ENCODE assay signal across 11 mouse cellular contexts in the genomic region with DNA sequence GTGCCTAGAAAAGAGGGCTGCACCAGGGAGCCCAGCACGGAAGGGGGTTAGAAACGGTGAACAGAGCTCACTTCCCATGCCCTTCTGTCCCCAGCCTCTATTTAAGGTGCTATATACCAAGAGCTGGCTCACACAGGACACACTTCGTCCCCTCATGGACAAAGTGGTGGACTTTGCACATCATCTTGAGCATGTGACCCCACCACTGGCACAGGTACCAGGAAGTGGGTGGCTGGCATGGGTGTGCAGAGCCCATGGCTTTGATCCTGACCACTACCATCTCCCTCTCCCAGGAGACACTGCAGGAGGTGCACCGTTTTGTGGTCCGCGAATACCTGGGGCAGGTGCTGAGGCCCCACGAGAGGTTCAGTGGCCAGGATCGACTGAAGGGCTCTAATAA. TPM values are rescaled to one million over a fixed set of nuclear protein-coding genes. Genes with fewer than 3 reads are reported as not detected.
DNase-seq lines count a peak whose midpoint lies in the region; ATAC-seq and TF ChIP-seq lines count a peak whose summit lies in the region.
"Had no signal": no experiment of that assay in that cellular context is flagged by ENCODE, and none has a peak within 500 bp of the region (broad histone marks: within the 10 kb centered on the region; RNA-seq: fewer than 3 reads in every experiment).

No protein-coding gene starts in this region.

- peaks cover 66% of the 10 kb centered on the region for H3K27me3 ChIP-seq in heart, embryonic 11.5 days (ENCODE audit: control insufficient read depth, insufficient read depth, low read length)
- H3K27me3 ChIP-seq in midbrain, embryonic 14.5 days (ENCODE audit: control insufficient read depth, insufficient read depth, low read length): peaks cover 81% of the 10 kb centered on the region
- H3K27me3 ChIP-seq in midbrain, embryonic 11.5 days (ENCODE audit: control insufficient read depth, insufficient read depth, low read length): peaks cover 81% of the 10 kb centered on the region
- H3K27me3 ChIP-seq in stomach, postnatal 0 days (ENCODE audit: control insufficient read depth, insufficient read depth, low read length): peaks cover 10% of the 10 kb centered on the region; the same call in 1 of the 2 replicates

- TF ChIP-seq EP300 in stomach, postnatal 0 days (optimal IDR thresholded peaks at IDR 0.05): no peak

- H3K4me1 ChIP-seq in heart, embryonic 11.5 days (ENCODE audit: control insufficient read depth, insufficient read depth, low read length): peaks cover 49% of the 10 kb centered on the region
- H3K4me1 ChIP-seq in midbrain, embryonic 14.5 days (ENCODE audit: control insufficient read depth, insufficient read depth, low read length): peaks cover 11% of the 10 kb centered on the region; the same call in 1 of the 2 replicates
- H3K4me1 ChIP-seq in midbrain, embryonic 11.5 days (ENCODE audit: control insufficient read depth, insufficient read depth, low read length): peaks cover 10% of the 10 kb centered on the region
- peaks cover 15% of the 10 kb centered on the region for H3K4me1 ChIP-seq in stomach, postnatal 0 days (replicated peaks; ENCODE audit: control insufficient read depth, insufficient read depth)

- no peak for ATAC-seq in heart, embryonic 11.5 days (replicated peaks; ENCODE audit: insufficient number of reproducible peaks, low FRiP score, low TSS enrichment)
- no peak for ATAC-seq in midbrain, embryonic 14.5 days (ENCODE audit: low FRiP score, low TSS enrichment)
- no peak for ATAC-seq in midbrain, embryonic 11.5 days (ENCODE audit: low FRiP score)
- ATAC-seq in stomach, postnatal 0 days (ENCODE audit: low FRiP score, low TSS enrichment): no peak
- ATAC-seq in activated CD4-positive, CD25-positive, alpha-beta regulatory T cell, adult 4 months: no peak

- no peak overlapping the region; the same call in 1 of the 2 replicates for H3K9ac ChIP-seq in heart, embryonic 11.5 days (ENCODE audit: low read depth, low read length)
- no peak overlapping the region for H3K9ac ChIP-seq in midbrain, embryonic 14.5 days (replicated peaks; ENCODE audit: low read length)
- H3K9ac ChIP-seq in midbrain, embryonic 11.5 days (ENCODE audit: low read length): no peak overlapping the region
- H3K9ac ChIP-seq in stomach, postnatal 0 days (ENCODE audit: low read length): 0 out of 2 replicates have a peak overlapping the region, but pooled peaks have one; percentile 51

- H3K4me3 ChIP-seq in heart, embryonic 11.5 days (ENCODE audit: low read depth, low read length): 0 out of 2 replicates have a peak overlapping the region, but pooled peaks have one; percentile 10
- H3K4me3 ChIP-seq in midbrain, embryonic 14.5 days (replicated peaks; ENCODE audit: low read depth, low read length): no peak overlapping the region
- H3K4me3 ChIP-seq in midbrain, embryonic 11.5 days (ENCODE audit: low read depth, low read length): no peak overlapping the region
- no peak overlapping the region for H3K4me3 ChIP-seq in stomach, postnatal 0 days (ENCODE audit: low read depth, low read length)
- no peak overlapping the region for H3K4me3 ChIP-seq in layer of hippocampus, adult 2 months

- WGBS in heart, embryonic 11.5 days (ENCODE audit: insufficient replicate concordance): 25% methylated on average over 8 of the region's 8 CpGs
- 19% methylated on average over 8 of the region's 8 CpGs for WGBS in midbrain, embryonic 14.5 days
- WGBS in midbrain, embryonic 11.5 days: 15% methylated on average over 8 of the region's 8 CpGs
- WGBS in stomach, postnatal 0 days: 36% methylated on average over 8 of the region's 8 CpGs

- peak overlapping the region; percentile 74 for H3K27ac ChIP-seq in heart, embryonic 11.5 days (ENCODE audit: low read depth, low read length)
- H3K27ac ChIP-seq in midbrain, embryonic 14.5 days (replicated peaks; ENCODE audit: low read depth, low read length): no peak overlapping the region
- no peak overlapping the region for H3K27ac ChIP-seq in midbrain, embryonic 11.5 days (ENCODE audit: low read depth, low read length)
- no peak overlapping the region for H3K27ac ChIP-seq in stomach, postnatal 0 days (replicated peaks)
- H3K27ac ChIP-seq in layer of hippocampus, adult 2 months: no peak overlapping the region

- no peak for TF ChIP-seq CTCF in stomach, postnatal 0 days (IDR thresholded peaks at IDR 0.05; ENCODE audit: low read depth)
- no peak for TF ChIP-seq CTCF in layer of hippocampus, adult 2 months (conservative IDR thresholded peaks at IDR 0.05)

- no peaks in the 10 kb centered on the region for H3K36me3 ChIP-seq in heart, embryonic 11.5 days (ENCODE audit: control insufficient read depth, insufficient read depth, low read length)
- no peaks in the 10 kb centered on the region for H3K36me3 ChIP-seq in midbrain, embryonic 14.5 days (ENCODE audit: control insufficient read depth, insufficient read depth, low read length)
- no peaks in the 10 kb centered on the region for H3K36me3 ChIP-seq in midbrain, embryonic 11.5 days (ENCODE audit: control insufficient read depth, insufficient read depth, low read length)
- no peaks in the 10 kb centered on the region for H3K36me3 ChIP-seq in stomach, postnatal 0 days (ENCODE audit: control insufficient read depth, insufficient read depth, low read length)

- DNase-seq in heart, adult 11 months: no peak
- no peak for DNase-seq in midbrain, embryonic 14.5 days
- DNase-seq in midbrain, embryonic 11.5 days (ENCODE audit: low spot score, missing footprints): no peak
- peak; percentile 54 for DNase-seq in kidney, postnatal 10 days
- DNase-seq in stomach, postnatal 0 days (ENCODE audit: low spot score): no peak
- DNase-seq in layer of hippocampus, adult 2 months (ENCODE audit: low spot score in 2 of 2): no peak
- DNase-seq: right cerebral cortex, postnatal 25 days had no signal

- no peaks in the 10 kb centered on the region for H3K9me3 ChIP-seq in heart, embryonic 11.5 days (replicated peaks; ENCODE audit: control insufficient read depth, low read length)
- H3K9me3 ChIP-seq in midbrain, embryonic 14.5 days (ENCODE audit: control insufficient read depth, low read length): no peaks in the 10 kb centered on the region
- no peaks in the 10 kb centered on the region for H3K9me3 ChIP-seq in midbrain, embryonic 11.5 days (ENCODE audit: control insufficient read depth, low read length)
- H3K9me3 ChIP-seq in stomach, postnatal 0 days (ENCODE audit: control insufficient read depth, low read length): no peaks in the 10 kb centered on the region

- peak overlapping the region; percentile 69 for H3K4me2 ChIP-seq in heart, embryonic 11.5 days
- H3K4me2 ChIP-seq in midbrain, embryonic 14.5 days (ENCODE audit: low read length): peak overlapping the region; percentile 65; the same call in 1 of the 2 replicates
- no peak overlapping the region for H3K4me2 ChIP-seq in midbrain, embryonic 11.5 days
- H3K4me2 ChIP-seq in stomach, postnatal 0 days (replicated peaks; ENCODE audit: low read depth): no peak overlapping the region

RNA-seq across cellular contexts. Expression of a gene that starts 11.5 kb away (rescaled TPM):
- polyA plus RNA-seq in heart, embryonic 11.5 days (2014; fragmentation: Nextera tagmentation; extraction: Ambion mirVana): 11.3 and 11.6 TPM in 2 replicates
- 1.6 and 2.1 TPM in 2 replicates for polyA plus RNA-seq in midbrain, embryonic 14.5 days (2014; fragmentation: Nextera tagmentation; extraction: Ambion mirVana)
- polyA plus RNA-seq in midbrain, embryonic 11.5 days (2014; fragmentation: Nextera tagmentation; extraction: Ambion mirVana): 2.3 and 2.9 TPM in 2 replicates
- polyA plus RNA-seq in stomach, postnatal 0 days (2015; fragmentation: Nextera tagmentation; extraction: Ambion mirVana): 7.3 and 8.6 TPM in 2 replicates
- total RNA-seq in layer of hippocampus, adult 2 months (2021): 1 to 10 TPM; 4.5 to 6.3 TPM
- polyA plus RNA-seq in activated CD4-positive, CD25-positive, alpha-beta regulatory T cell, adult 4 months (2017; shearing (Covaris generic)): not detected

RNA-seq across cellular contexts. Expression of a gene that starts 13.9 kb away (rescaled TPM):
- 7.7 and 11.2 TPM in 2 replicates for polyA plus RNA-seq in heart, embryonic 11.5 days (2014; fragmentation: Nextera tagmentation; extraction: Ambion mirVana)
- polyA plus RNA-seq in midbrain, embryonic 14.5 days (2014; fragmentation: Nextera tagmentation; extraction: Ambion mirVana): 0.28 and 0.82 TPM in 2 replicates
- polyA plus RNA-seq in midbrain, embryonic 11.5 days (2014; fragmentation: Nextera tagmentation; extraction: Ambion mirVana): 1.1 and 2.3 TPM in 2 replicates
- polyA plus RNA-seq in stomach, postnatal 0 days (2015; fragmentation: Nextera tagmentation; extraction: Ambion mirVana): 14.5 and 15.6 TPM in 2 replicates
- total RNA-seq in layer of hippocampus, adult 2 months (2021): under 1 TPM; 0.59 to 0.76 TPM
- not detected for polyA plus RNA-seq in activated CD4-positive, CD25-positive, alpha-beta regulatory T cell, adult 4 months (2017; shearing (Covaris generic))

RNA-seq across cellular contexts. Expression of a gene that starts 21.8 kb away (rescaled TPM):
- 0.50 TPM in 1 of 2 replicates, not detected in the other for polyA plus RNA-seq in heart, embryonic 11.5 days (2014; fragmentation: Nextera tagmentation; extraction: Ambion mirVana)
- 2.0 and 3.3 TPM in 2 replicates for polyA plus RNA-seq in midbrain, embryonic 14.5 days (2014; fragmentation: Nextera tagmentation; extraction: Ambion mirVana)
- not detected in 2 replicates for polyA plus RNA-seq in midbrain, embryonic 11.5 days (2014; fragmentation: Nextera tagmentation; extraction: Ambion mirVana)
- 2.2 TPM in 2 replicates for polyA plus RNA-seq in stomach, postnatal 0 days (2015; fragmentation: Nextera tagmentation; extraction: Ambion mirVana)
- 1 to 10 TPM; 1.2 to 1.4 TPM for total RNA-seq in layer of hippocampus, adult 2 months (2021)
- polyA plus RNA-seq in activated CD4-positive, CD25-positive, alpha-beta regulatory T cell, adult 4 months (2017; shearing (Covaris generic)): not detected
- polyA plus RNA-seq: gonadal fat pad, adult 2 months; neural tube, embryonic 11.5 days had no signal

RNA-seq across cellular contexts. Expression of a gene that starts 50.8 kb away (rescaled TPM):
- polyA plus RNA-seq in heart, embryonic 11.5 days (2014; fragmentation: Nextera tagmentation; extraction: Ambion mirVana): 25.4 and 33.2 TPM in 2 replicates
- polyA plus RNA-seq in midbrain, embryonic 14.5 days (2014; fragmentation: Nextera tagmentation; extraction: Ambion mirVana): 47.8 and 54.6 TPM in 2 replicates
- polyA plus RNA-seq in midbrain, embryonic 11.5 days (2014; fragmentation: Nextera tagmentation; extraction: Ambion mirVana): 28.1 and 28.2 TPM in 2 replicates
- polyA plus RNA-seq in stomach, postnatal 0 days (2015; fragmentation: Nextera tagmentation; extraction: Ambion mirVana): 18.6 and 18.7 TPM in 2 replicates
- 100 to 1,000 TPM; 113 to 122 TPM for total RNA-seq in layer of hippocampus, adult 2 months (2021)
- polyA plus RNA-seq in activated CD4-positive, CD25-positive, alpha-beta regulatory T cell, adult 4 months (2017; shearing (Covaris generic)): under 1 TPM; 0.25 to 0.27 TPM

RNA-seq across cellular contexts. Expression of a gene that starts 57.3 kb away (rescaled TPM):
- polyA plus RNA-seq in heart, embryonic 11.5 days (2014; fragmentation: Nextera tagmentation; extraction: Ambion mirVana): 5.5 and 6.2 TPM in 2 replicates
- polyA plus RNA-seq in midbrain, embryonic 14.5 days (2014; fragmentation: Nextera tagmentation; extraction: Ambion mirVana): 1.5 and 1.9 TPM in 2 replicates
- 4.2 and 6.0 TPM in 2 replicates for polyA plus RNA-seq in midbrain, embryonic 11.5 days (2014; fragmentation: Nextera tagmentation; extraction: Ambion mirVana)
- 12.5 and 14.4 TPM in 2 replicates for polyA plus RNA-seq in stomach, postnatal 0 days (2015; fragmentation: Nextera tagmentation; extraction: Ambion mirVana)
- 1 to 10 TPM; 5.2 to 6.1 TPM for total RNA-seq in layer of hippocampus, adult 2 months (2021)
- not detected for polyA plus RNA-seq in activated CD4-positive, CD25-positive, alpha-beta regulatory T cell, adult 4 months (2017; shearing (Covaris generic))

Comparison
In these comparisons a context has a peak if more than half of its experiments do, and no peak if none do; other contexts are left out.
1. H3K4me2 ChIP-seq: peak in heart, embryonic 11.5 days (single experiment) and midbrain, embryonic 14.5 days (single experiment); none in midbrain, embryonic 11.5 days (single experiment) and stomach, postnatal 0 days (single experiment).